Mouse (Mus musculus): ENCODE data around the gene Ppp1r13l. TPM values are rescaled to one million over a fixed set of nuclear protein-coding genes. Genes with fewer than 3 reads are reported as not detected.

Gene Ppp1r13l
- polyA plus RNA-seq, 1 experiment from 2014 or later: 11.6 TPM

- H3K27me3 ChIP-seq (replicated peaks; ENCODE audit: control insufficient read depth, insufficient read depth, low read length): peaks cover 49% of the 10 kb centered on the region
- H3K4me3 ChIP-seq (ENCODE audit: low read depth, low read length): no peak overlapping the region
- peaks cover 7% of the 10 kb centered on the region; the same call in 1 of the 2 replicates for H3K9me3 ChIP-seq (ENCODE audit: control insufficient read depth, low read length)
- no peak for DNase-seq (ENCODE audit: low spot score)
- ATAC-seq (ENCODE audit: low read depth): no peak
- WGBS: 79% methylated on average over 8 of the region's 9 CpGs
- no peak overlapping the region for H3K27ac ChIP-seq (replicated peaks; ENCODE audit: low read depth, low read length)
- H3K9ac ChIP-seq (ENCODE audit: low read depth, low read length): no peak overlapping the region
- no peak overlapping the region for H3K4me2 ChIP-seq (ENCODE audit: low read depth, low read length)
- peaks cover 5% of the 10 kb centered on the region; the same call in 1 of the 2 replicates for H3K4me1 ChIP-seq (ENCODE audit: control insufficient read depth, insufficient read depth, low read length)
- no peaks in the 10 kb centered on the region for H3K36me3 ChIP-seq (ENCODE audit: control insufficient read depth, insufficient read depth, low read length)
Measured at GRCm38 (mm10) chr7:19402535-19403112, 43.1 kb downstream of the Ppp1r13l start.

- no peaks in the 10 kb centered on the region for H3K36me3 ChIP-seq (ENCODE audit: control insufficient read depth, insufficient read depth, low read length)
- H3K27ac ChIP-seq (replicated peaks; ENCODE audit: low read depth, low read length): no peak within 1 kb of the TSS
- peak within 1 kb of the TSS; percentile 95 for H3K4me2 ChIP-seq (ENCODE audit: low read depth, low read length)
- peaks cover 5% of the 10 kb centered on the region; the same call in 1 of the 2 replicates for H3K4me1 ChIP-seq (ENCODE audit: control insufficient read depth, insufficient read depth, low read length)
- 1% methylated on average over 38 of the region's 62 CpGs for WGBS
- H3K27me3 ChIP-seq (replicated peaks; ENCODE audit: control insufficient read depth, insufficient read depth, low read length): peaks cover 49% of the 10 kb centered on the region
- ATAC-seq (ENCODE audit: low read depth) (peak; percentile 66), DNase-seq (ENCODE audit: low spot score) (peak; percentile 87)
- H3K4me3 ChIP-seq (ENCODE audit: low read depth, low read length): peak within 1 kb of the TSS; percentile 58
- H3K9ac ChIP-seq (ENCODE audit: low read depth, low read length): peak within 1 kb of the TSS; percentile 60
- peaks cover 7% of the 10 kb centered on the region; the same call in 1 of the 2 replicates for H3K9me3 ChIP-seq (ENCODE audit: control insufficient read depth, low read length)
Measured at GRCm38 (mm10) chr7:19403731-19404296, 44.3 kb downstream of the Ppp1r13l start, which contains the start of gene Klc3. Klc3 (minus strand) TSS chr7:19404104.

GRCm38 (mm10) chr7:19404476-19404875 is 44.9 kb downstream of the Ppp1r13l start, which contains the start of gene Ckm:
Ckm (plus strand) TSS chr7:19404776.
- H3K9ac ChIP-seq (ENCODE audit: low read depth, low read length): peak within 1 kb of the TSS; percentile 60
- H3K4me3 ChIP-seq (ENCODE audit: low read depth, low read length): peak within 1 kb of the TSS; percentile 58
- no peaks in the 10 kb centered on the region for H3K36me3 ChIP-seq (ENCODE audit: control insufficient read depth, insufficient read depth, low read length)
- H3K9me3 ChIP-seq (ENCODE audit: control insufficient read depth, low read length): peaks cover 7% of the 10 kb centered on the region; the same call in 1 of the 2 replicates
- ATAC-seq (ENCODE audit: low read depth) (no peak), DNase-seq (ENCODE audit: low spot score) (no peak)
- WGBS: 51% methylated on average over 7 of the region's 7 CpGs
- peak within 1 kb of the TSS; percentile 95 for H3K4me2 ChIP-seq (ENCODE audit: low read depth, low read length)
- no peak within 1 kb of the TSS for H3K27ac ChIP-seq (replicated peaks; ENCODE audit: low read depth, low read length)
- peaks cover 45% of the 10 kb centered on the region for H3K27me3 ChIP-seq (replicated peaks; ENCODE audit: control insufficient read depth, insufficient read depth, low read length)
- H3K4me1 ChIP-seq (ENCODE audit: control insufficient read depth, insufficient read depth, low read length): peaks cover 4% of the 10 kb centered on the region; the same call in 1 of the 2 replicates

- Histone ChIP-seq H3K36me3 (ENCODE audit: control insufficient read depth, insufficient read depth, low read length) (no peaks in the 10 kb centered on the region), H3K9ac (ENCODE audit: low read depth, low read length) (peak overlapping the region; percentile 14; the same call in 1 of the 2 replicates), H3K27ac (replicated peaks; ENCODE audit: low read depth, low read length) (no peak overlapping the region), H3K27me3 (replicated peaks; ENCODE audit: control insufficient read depth, insufficient read depth, low read length) (peaks cover 38% of the 10 kb centered on the region), H3K9me3 (ENCODE audit: control insufficient read depth, low read length) (peaks cover 7% of the 10 kb centered on the region; the same call in 1 of the 2 replicates), H3K4me2 (ENCODE audit: low read depth, low read length) (peak overlapping the region; percentile 49), H3K4me3 (ENCODE audit: low read depth, low read length) (no peak overlapping the region), H3K4me1 (ENCODE audit: control insufficient read depth, insufficient read depth, low read length) (no peaks in the 10 kb centered on the region; the same call in 1 of the 2 replicates)
- DNase-seq (ENCODE audit: low spot score) (peak; percentile 61), ATAC-seq (ENCODE audit: low read depth) (0 out of 2 replicates have a peak, but pooled peaks have one; percentile 20)
- 3% methylated on average over 18 of the region's 19 CpGs for WGBS
Measured at GRCm38 (mm10) chr7:19405417-19405816, 45.9 kb downstream of the Ppp1r13l start.

- H3K27ac ChIP-seq (replicated peaks; ENCODE audit: low read depth, low read length): 0 out of 2 replicates have a peak overlapping the region, but pooled peaks have one; percentile 23
- H3K4me2 ChIP-seq (ENCODE audit: low read depth, low read length): no peak overlapping the region
- WGBS: 39% methylated on average over 6 of the region's 6 CpGs
- ATAC-seq (ENCODE audit: low read depth) (peak; percentile 60), DNase-seq (ENCODE audit: low spot score) (peak; percentile 26)
- no peaks in the 10 kb centered on the region for H3K36me3 ChIP-seq (ENCODE audit: control insufficient read depth, insufficient read depth, low read length)
- H3K27me3 ChIP-seq (replicated peaks; ENCODE audit: control insufficient read depth, insufficient read depth, low read length): peaks cover 6% of the 10 kb centered on the region
- no peak overlapping the region for H3K9ac ChIP-seq (ENCODE audit: low read depth, low read length)
- H3K4me3 ChIP-seq (ENCODE audit: low read depth, low read length): no peak overlapping the region
- peaks cover 4% of the 10 kb centered on the region; the same call in 1 of the 2 replicates for H3K9me3 ChIP-seq (ENCODE audit: control insufficient read depth, low read length)
- H3K4me1 ChIP-seq (ENCODE audit: control insufficient read depth, insufficient read depth, low read length): no peaks in the 10 kb centered on the region
Measured at GRCm38 (mm10) chr7:19409753-19410152, 50.2 kb downstream of the Ppp1r13l start.

GRCm38 (mm10) chr7:19410766-19411344 is 51.3 kb downstream of the Ppp1r13l start:
- Histone ChIP-seq H3K9me3 (ENCODE audit: control insufficient read depth, low read length) (peaks cover 4% of the 10 kb centered on the region; the same call in 1 of the 2 replicates), H3K27ac (replicated peaks; ENCODE audit: low read depth, low read length) (no peak overlapping the region), H3K36me3 (ENCODE audit: control insufficient read depth, insufficient read depth, low read length) (no peaks in the 10 kb centered on the region), H3K4me3 (ENCODE audit: low read depth, low read length) (no peak overlapping the region), H3K4me2 (ENCODE audit: low read depth, low read length) (no peak overlapping the region), H3K4me1 (ENCODE audit: control insufficient read depth, insufficient read depth, low read length) (no peaks in the 10 kb centered on the region), H3K27me3 (replicated peaks; ENCODE audit: control insufficient read depth, insufficient read depth, low read length) (no peaks in the 10 kb centered on the region), H3K9ac (ENCODE audit: low read depth, low read length) (no peak overlapping the region)
- 80% methylated on average over 10 of the region's 11 CpGs for WGBS
- ATAC-seq (ENCODE audit: low read depth) (no peak), DNase-seq (ENCODE audit: low spot score) (peak; percentile 20)

GRCm38 (mm10) chr7:19411783-19412182 is 52.2 kb downstream of the Ppp1r13l start:
- peaks cover 4% of the 10 kb centered on the region; the same call in 1 of the 2 replicates for H3K9me3 ChIP-seq (ENCODE audit: control insufficient read depth, low read length)
- ATAC-seq (ENCODE audit: low read depth): no peak
- H3K9ac ChIP-seq (ENCODE audit: low read depth, low read length): no peak overlapping the region
- no peak overlapping the region for H3K4me3 ChIP-seq (ENCODE audit: low read depth, low read length)
- DNase-seq (ENCODE audit: low spot score): no peak
- H3K36me3 ChIP-seq (ENCODE audit: control insufficient read depth, insufficient read depth, low read length): no peaks in the 10 kb centered on the region
- 78% methylated on average over 4 of the region's 5 CpGs for WGBS
- peaks cover 2% of the 10 kb centered on the region; the same call in 1 of the 2 replicates for H3K27me3 ChIP-seq (replicated peaks; ENCODE audit: control insufficient read depth, insufficient read depth, low read length)
- H3K4me2 ChIP-seq (ENCODE audit: low read depth, low read length): no peak overlapping the region
- H3K4me1 ChIP-seq (ENCODE audit: control insufficient read depth, insufficient read depth, low read length): no peaks in the 10 kb centered on the region
- H3K27ac ChIP-seq (replicated peaks; ENCODE audit: low read depth, low read length): no peak overlapping the region

GRCm38 (mm10) chr7:19413525-19413924 is 54.0 kb downstream of the Ppp1r13l start:
- ATAC-seq (ENCODE audit: low read depth): no peak

More at GRCm38 (mm10) chr7:19413525-19413924, 54.0 kb downstream of the Ppp1r13l start:
- H3K4me1 ChIP-seq (ENCODE audit: control insufficient read depth, insufficient read depth, low read length): no peaks in the 10 kb centered on the region
- no peak overlapping the region for H3K9ac ChIP-seq (ENCODE audit: low read depth, low read length)
- peaks cover 4% of the 10 kb centered on the region; the same call in 1 of the 2 replicates for H3K9me3 ChIP-seq (ENCODE audit: control insufficient read depth, low read length)
- 88% methylated on average over 3 of the region's 3 CpGs for WGBS
- H3K27me3 ChIP-seq (replicated peaks; ENCODE audit: control insufficient read depth, insufficient read depth, low read length): peaks cover 2% of the 10 kb centered on the region; the same call in 1 of the 2 replicates
- H3K4me3 ChIP-seq (ENCODE audit: low read depth, low read length): no peak overlapping the region
- no peak overlapping the region for H3K27ac ChIP-seq (replicated peaks; ENCODE audit: low read depth, low read length)
- DNase-seq (ENCODE audit: low spot score): no peak
- no peak overlapping the region for H3K4me2 ChIP-seq (ENCODE audit: low read depth, low read length)
- no peaks in the 10 kb centered on the region for H3K36me3 ChIP-seq (ENCODE audit: control insufficient read depth, insufficient read depth, low read length)
